Mouse (Mus musculus): ENCODE results near the gene Smg8. TPM values are rescaled to one million over a fixed set of nuclear protein-coding genes. Genes with fewer than 3 reads are reported as not detected.
"Not testable (repeated sequence)": the region's sequence is repeated elsewhere in the genome, so short reads cannot be mapped to it uniquely, and the experiment has no call there.

Gene Smg8
- polyA plus RNA-seq, 1 experiment from 2014 or later, result 15.3 TPM

DNA sequence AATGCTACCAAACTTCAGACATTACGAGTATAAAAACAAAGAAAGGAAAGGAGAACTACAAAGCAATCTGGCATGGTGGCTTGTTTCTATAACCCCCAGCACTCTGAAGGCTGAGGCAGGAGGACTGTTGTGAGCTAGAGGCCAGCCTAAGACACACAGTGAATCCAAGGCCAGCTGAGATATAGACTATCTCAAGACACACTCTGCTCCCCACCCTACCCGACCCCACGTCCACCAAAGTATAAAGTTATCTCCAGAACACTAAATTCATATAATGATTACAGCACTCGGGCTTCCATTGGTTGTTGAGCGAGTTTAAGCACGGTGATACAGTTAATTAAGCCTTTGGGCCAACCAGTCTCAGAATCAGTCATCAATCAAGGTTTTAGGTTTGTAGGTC, 30.3 kb downstream of the Smg8 start:
- Histone ChIP-seq H3K27ac (ENCODE audit: low read length) (no peak overlapping the region), H3K4me1 (ENCODE audit: control insufficient read depth, insufficient read depth, low read length) (no peaks in the 10 kb centered on the region; the same call in 1 of the 2 replicates), H3K36me3 (ENCODE audit: control insufficient read depth, insufficient read depth, low read length) (no peaks in the 10 kb centered on the region), H3K9ac (ENCODE audit: low read depth, low read length) (no peak overlapping the region), H3K4me2 (ENCODE audit: low read depth, low read length) (no peak overlapping the region), H3K4me3 (ENCODE audit: low read length) (no peak overlapping the region), H3K9me3 (ENCODE audit: control insufficient read depth, low read length) (no peaks in the 10 kb centered on the region), H3K27me3 (replicated peaks; ENCODE audit: control insufficient read depth, insufficient read depth, low read length) (no peaks in the 10 kb centered on the region)
- no peak for ATAC-seq
- 78% methylated on average over 6 of the region's 6 CpGs for WGBS

DNA sequence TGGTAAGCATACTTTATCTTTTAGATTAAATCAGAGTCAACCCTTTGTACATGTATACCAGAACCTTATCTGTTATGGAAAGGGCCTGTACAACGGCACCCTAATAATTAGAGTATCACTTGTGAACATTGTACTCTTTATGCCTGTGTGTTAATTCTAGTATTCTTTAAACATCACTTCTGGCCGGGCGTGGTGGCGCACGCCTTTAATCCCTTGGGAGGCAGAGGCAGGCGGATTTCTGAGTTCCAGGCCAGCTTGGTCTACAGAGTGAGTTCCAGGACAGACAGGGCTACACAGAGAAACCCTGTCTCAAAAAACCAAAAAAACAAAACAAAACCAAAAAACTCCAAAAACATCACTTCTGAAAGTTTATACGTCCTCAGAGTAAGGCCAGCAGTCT, 37.7 kb downstream of the Smg8 start:
- H3K9ac ChIP-seq (ENCODE audit: low read depth, low read length); H3K4me2 ChIP-seq (ENCODE audit: low read depth, low read length); H3K36me3 ChIP-seq (ENCODE audit: control insufficient read depth, insufficient read depth, low read length); H3K4me3 ChIP-seq (ENCODE audit: low read length); H3K27ac ChIP-seq (ENCODE audit: low read length); H3K27me3 ChIP-seq (replicated peaks; ENCODE audit: control insufficient read depth, insufficient read depth, low read length); H3K4me1 ChIP-seq (ENCODE audit: control insufficient read depth, insufficient read depth, low read length); H3K9me3 ChIP-seq (ENCODE audit: control insufficient read depth, low read length): not testable (repeated sequence)
- peak; percentile 52 for ATAC-seq
- WGBS, result 79% methylated on average over 7 of the region's 7 CpGs

DNA sequence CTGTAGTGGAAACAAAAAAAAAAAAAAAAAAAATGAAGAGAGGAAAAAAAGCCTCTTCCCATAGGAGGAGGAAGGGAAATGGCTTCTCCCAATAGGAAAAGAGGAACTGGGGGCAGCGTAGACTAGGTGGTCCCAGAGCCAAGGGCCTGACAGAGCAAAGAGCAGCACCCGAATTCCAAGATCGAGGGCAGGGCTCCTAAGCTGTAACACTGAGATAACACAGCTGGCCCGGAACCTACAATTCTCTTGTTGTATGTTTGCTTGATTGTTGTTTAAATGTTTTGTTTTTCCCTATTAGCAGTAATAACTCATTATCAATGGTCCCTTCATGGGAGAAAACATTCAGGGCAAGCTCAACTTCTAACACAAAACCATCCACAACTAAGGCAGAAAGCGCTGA, 39.6 kb downstream of the Smg8 start:
- H3K4me2 ChIP-seq (ENCODE audit: low read depth, low read length), result no peak overlapping the region
- no peak overlapping the region for H3K4me3 ChIP-seq (ENCODE audit: low read length)
- H3K27ac ChIP-seq (ENCODE audit: low read length), result no peak overlapping the region
- H3K9me3 ChIP-seq (ENCODE audit: control insufficient read depth, low read length), result no peaks in the 10 kb centered on the region
- no peaks in the 10 kb centered on the region for H3K4me1 ChIP-seq (ENCODE audit: control insufficient read depth, insufficient read depth, low read length)
- no peaks in the 10 kb centered on the region for H3K27me3 ChIP-seq (replicated peaks; ENCODE audit: control insufficient read depth, insufficient read depth, low read length)
- no peaks in the 10 kb centered on the region; the same call in 1 of the 2 replicates for H3K36me3 ChIP-seq (ENCODE audit: control insufficient read depth, insufficient read depth, low read length)
- 87% methylated on average over 5 of the region's 5 CpGs for WGBS
- H3K9ac ChIP-seq (ENCODE audit: low read depth, low read length), result no peak overlapping the region
- ATAC-seq, result no peak

DNA sequence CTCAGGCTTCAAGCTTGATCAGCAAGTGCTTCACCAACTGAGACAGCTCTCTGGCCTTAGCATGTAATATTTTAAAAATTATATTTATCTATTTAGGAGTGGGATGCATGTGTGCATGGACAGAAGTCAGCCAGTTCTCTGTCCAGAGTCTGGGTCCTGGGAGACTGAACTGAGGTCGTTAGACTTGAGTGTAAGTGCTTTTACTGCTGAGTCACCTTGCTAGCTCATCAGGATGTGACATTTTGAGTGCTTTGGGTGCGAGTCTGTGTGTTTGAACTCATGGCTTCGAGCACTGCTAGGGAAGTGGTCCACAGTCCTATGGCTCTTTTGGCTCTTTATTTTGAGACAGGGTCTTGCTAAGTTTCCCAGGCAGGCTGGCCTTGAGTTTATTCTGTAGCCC, 43.5 kb downstream of the Smg8 start:
- no peaks in the 10 kb centered on the region; the same call in 1 of the 2 replicates for H3K36me3 ChIP-seq (ENCODE audit: control insufficient read depth, insufficient read depth, low read length)
- no peaks in the 10 kb centered on the region for H3K9me3 ChIP-seq (ENCODE audit: control insufficient read depth, low read length)
- no peak overlapping the region for H3K9ac ChIP-seq (ENCODE audit: low read depth, low read length)
- no peak overlapping the region for H3K4me2 ChIP-seq (ENCODE audit: low read depth, low read length)
- 85% methylated on average over 3 of the region's 3 CpGs for WGBS
- ATAC-seq, result no peak
- 0 out of 2 replicates have a peak, but pooled peaks cover 3% of the 10 kb centered on the region for H3K4me1 ChIP-seq (ENCODE audit: control insufficient read depth, insufficient read depth, low read length)
- no peak overlapping the region for H3K27ac ChIP-seq (ENCODE audit: low read length)
- H3K4me3 ChIP-seq (ENCODE audit: low read length), result no peak overlapping the region
- H3K27me3 ChIP-seq (replicated peaks; ENCODE audit: control insufficient read depth, insufficient read depth, low read length), result no peaks in the 10 kb centered on the region

DNA sequence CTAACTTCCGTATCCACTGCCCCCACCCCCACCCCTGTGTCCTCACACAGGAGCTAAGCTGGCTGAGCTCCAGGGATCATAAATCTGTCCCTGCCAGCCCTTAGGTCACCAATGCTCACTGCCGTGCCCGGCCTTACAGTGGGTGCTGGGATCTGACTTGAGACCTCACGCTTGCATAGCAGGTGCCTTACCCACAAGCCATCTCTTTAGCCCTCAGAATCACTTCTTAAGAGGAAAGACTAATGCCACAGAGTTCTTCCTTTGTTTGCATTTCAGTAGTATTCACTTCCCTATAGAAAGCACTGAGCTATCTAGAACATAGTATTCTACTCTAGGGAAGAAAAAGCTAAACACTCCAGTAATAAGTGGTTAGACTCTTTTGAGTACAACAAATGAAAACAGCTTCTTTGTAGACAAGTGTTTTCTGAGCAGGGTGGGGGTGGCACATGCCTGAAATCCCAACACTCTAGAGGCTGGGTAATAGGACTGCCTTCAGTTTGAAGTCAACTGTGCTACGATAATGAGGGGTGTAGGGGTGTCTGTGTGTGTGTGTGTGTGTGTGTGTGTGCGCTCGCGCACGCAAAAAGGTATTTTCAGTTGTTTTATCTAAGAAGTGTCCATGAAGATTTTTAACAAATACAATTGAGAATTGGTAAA, 47.1 kb downstream of the Smg8 start:
- no peak overlapping the region for H3K4me2 ChIP-seq (ENCODE audit: low read depth, low read length)

DNA sequence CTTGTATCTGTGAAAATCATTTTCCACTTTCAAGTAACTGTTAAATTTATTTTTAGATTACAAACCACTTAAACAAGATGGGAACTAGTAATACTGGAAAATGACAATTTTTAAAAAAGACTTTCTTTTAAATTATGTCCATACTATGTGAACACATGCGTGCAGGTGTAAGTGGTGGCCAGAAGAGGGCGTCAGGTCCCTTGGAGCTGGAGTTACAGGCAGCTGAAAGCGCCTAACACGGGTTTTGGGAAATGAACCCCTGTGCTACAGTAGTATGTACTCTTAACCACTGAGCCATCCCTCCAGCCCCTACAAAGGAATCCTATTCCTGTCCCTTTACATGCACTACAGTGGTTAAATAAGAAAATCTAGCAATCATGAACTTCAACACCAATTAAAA, 50.4 kb downstream of the Smg8 start:
- no peak overlapping the region for H3K27ac ChIP-seq (ENCODE audit: low read length)
- H3K9me3 ChIP-seq (ENCODE audit: control insufficient read depth, low read length), result no peaks in the 10 kb centered on the region
- H3K9ac ChIP-seq (ENCODE audit: low read depth, low read length), result no peak overlapping the region
- H3K4me2 ChIP-seq (ENCODE audit: low read depth, low read length), result no peak overlapping the region
- 0 out of 2 replicates have a peak, but pooled peaks cover 3% of the 10 kb centered on the region for H3K4me1 ChIP-seq (ENCODE audit: control insufficient read depth, insufficient read depth, low read length)
- H3K36me3 ChIP-seq (ENCODE audit: control insufficient read depth, insufficient read depth, low read length), result no peaks in the 10 kb centered on the region
- H3K27me3 ChIP-seq (replicated peaks; ENCODE audit: control insufficient read depth, insufficient read depth, low read length), result no peaks in the 10 kb centered on the region
- no peak overlapping the region for H3K4me3 ChIP-seq (ENCODE audit: low read length)
- ATAC-seq, result no peak
- 70% methylated on average over 4 of the region's 4 CpGs for WGBS

More for the DNA sequence above, 47.1 kb downstream of the Smg8 start:
- Histone ChIP-seq H3K9me3 (ENCODE audit: control insufficient read depth, low read length) (no peaks in the 10 kb centered on the region), H3K4me3 (ENCODE audit: low read length) (no peak overlapping the region), H3K27ac (ENCODE audit: low read length) (no peak overlapping the region; the same call in none of the 2 replicates), H3K4me1 (ENCODE audit: control insufficient read depth, insufficient read depth, low read length) (0 out of 2 replicates have a peak, but pooled peaks cover 3% of the 10 kb centered on the region), H3K27me3 (replicated peaks; ENCODE audit: control insufficient read depth, insufficient read depth, low read length) (no peaks in the 10 kb centered on the region), H3K36me3 (ENCODE audit: control insufficient read depth, insufficient read depth, low read length) (no peaks in the 10 kb centered on the region), H3K9ac (ENCODE audit: low read depth, low read length) (no peak overlapping the region)
- 63% methylated on average over 9 of the region's 9 CpGs for WGBS
- peak; percentile 94 for ATAC-seq

DNA sequence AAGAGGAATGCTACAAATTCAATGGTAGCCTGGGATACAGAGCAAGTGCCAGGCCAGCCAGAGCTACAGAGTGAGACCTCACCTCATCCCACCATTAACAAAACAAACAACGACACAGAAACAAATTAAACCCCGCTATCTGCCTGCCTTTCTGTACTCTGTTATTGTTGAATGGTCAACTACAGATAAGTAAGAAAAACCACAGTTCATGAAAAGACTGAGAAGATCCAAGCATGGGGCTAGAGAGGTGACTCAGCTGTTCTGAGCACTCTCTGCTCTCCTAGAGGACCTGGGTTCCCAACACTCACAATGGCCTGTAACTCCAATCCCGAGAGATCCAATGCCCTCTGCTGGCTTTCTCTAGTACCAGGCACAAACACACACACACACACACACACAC, 58.4 kb downstream of the Smg8 start:
- 80% methylated on average over 3 of the region's 3 CpGs for WGBS
- no peak for ATAC-seq
- no peak overlapping the region for H3K27ac ChIP-seq (ENCODE audit: low read length)
- H3K4me1 ChIP-seq (ENCODE audit: control insufficient read depth, insufficient read depth, low read length), result peaks cover 11% of the 10 kb centered on the region
- no peaks in the 10 kb centered on the region for H3K36me3 ChIP-seq (ENCODE audit: control insufficient read depth, insufficient read depth, low read length)
- H3K27me3 ChIP-seq (replicated peaks; ENCODE audit: control insufficient read depth, insufficient read depth, low read length), result no peaks in the 10 kb centered on the region
- no peak overlapping the region for H3K4me3 ChIP-seq (ENCODE audit: low read length)
- H3K9ac ChIP-seq (ENCODE audit: low read depth, low read length), result no peak overlapping the region
- no peak overlapping the region for H3K4me2 ChIP-seq (ENCODE audit: low read depth, low read length)
- no peaks in the 10 kb centered on the region for H3K9me3 ChIP-seq (ENCODE audit: control insufficient read depth, low read length)

MicroRNAs within 50 kb of the gene (microRNA counts, 519-probe panel; counts per million panel counts)
- 3,551 counts per million, percentile 91 among the panel's probes with 10 or more counts for microRNA mmu-miR-301a

Small RNAs within 50 kb of the gene (microRNA-seq; reads per million reads assigned to microRNA genes)
- 1,437 reads per million, percentile 77 among the genes with 10 or more reads in this experiment for gene Mir301

Other genes starting within 250 kb of the Smg8 start
- gene Ypel2, start 93.1 kb downstream of the Smg8 start, polyA plus RNA-seq (2015; fragmentation: Nextera tagmentation; extraction: Ambion mirVana), result 7.5 and 8.6 TPM in 2 replicates
- gene Gdpd1, start 12.7 kb downstream of the Smg8 start, polyA plus RNA-seq (2015; fragmentation: Nextera tagmentation; extraction: Ambion mirVana), result 24.5 and 24.7 TPM in 2 replicates
- gene Prr11, start 21.9 kb upstream of the Smg8 start, polyA plus RNA-seq (2015; fragmentation: Nextera tagmentation; extraction: Ambion mirVana), result 6.5 TPM in 2 replicates
- 30.6 and 37.7 TPM in 2 replicates for gene Ska2, start 22.5 kb upstream of the Smg8 start, polyA plus RNA-seq (2015; fragmentation: Nextera tagmentation; extraction: Ambion mirVana)
- gene Trim37, start 40.3 kb upstream of the Smg8 start, polyA plus RNA-seq (2015; fragmentation: Nextera tagmentation; extraction: Ambion mirVana), result 16.2 and 19.1 TPM in 2 replicates